Mouse (Mus musculus) cerebellum, adult 2 months (tissue): ENCODE measurements around the gene Carmil2. TPM values are rescaled to one million over a fixed set of nuclear protein-coding genes. Genes with fewer than 3 reads are reported as not detected.

ENCODE experiments used
- DNase-seq, 2 experiments: peaks; one replicate each; pipeline ENCODE4 v3.0.0; 2021
- H3K27ac ChIP-seq: fragments of 200-500 bp; 2 replicates; pipeline ENCODE4 v1.5.1; 2012; ENCODE audit warnings: low read length, control low read depth, inconsistent platforms; ENCODE audit not compliant: insufficient read depth
- H3K27me3 ChIP-seq: fragments of 200-500 bp; 2 replicates; pipeline ENCODE4 v1.6.1; 2012; ENCODE audit warnings: inconsistent platforms, mild to moderate bottlenecking, low read length, moderate library complexity; ENCODE audit not compliant: control insufficient read depth, insufficient read depth
- H3K4me1 ChIP-seq: fragments of 200-500 bp; 2 replicates; pipeline ENCODE4 v1.6.1; 2011; ENCODE audit warnings: low read length; ENCODE audit not compliant: control insufficient read depth, insufficient read depth
- H3K4me3 ChIP-seq: fragments of 200-500 bp; replicated peaks from 2 replicates; pipeline ENCODE3; 2011; ENCODE audit warnings: mild to moderate bottlenecking, low read depth, low read length, control low read depth; ENCODE audit not compliant: insufficient read depth
- CTCF ChIP-seq: fragments of 200-500 bp; IDR thresholded peaks from 2 replicates; pipeline ENCODE4 v1.5.1; 2011; ENCODE audit warnings: low read depth, mild to moderate bottlenecking, control low read depth, low read length, moderate library complexity, borderline replicate concordance; ENCODE audit not compliant: insufficient read depth
- POLR2A ChIP-seq: fragments of 200-500 bp; IDR thresholded peaks from 2 replicates; pipeline ENCODE4 v1.6.1; 2011; ENCODE audit warnings: low read length, control low read depth, borderline replicate concordance; ENCODE audit not compliant: insufficient read depth
- WGBS: fragments of 180-500 bp; shearing (Covaris S2); methylation state at CpG from one replicate; pipeline ENCODE4 v1.1.7; 2018; 5-methylcytosine and 5-hydroxymethylcytosine counted together
- polyA plus RNA-seq: library from polyadenylated mRNA; depleted of rRNA; stranded (reverse); fragments of >200 nt; gene quantifications from 2 replicates; pipeline ENCODE4 v1.2.3, GENCODE M21; 2012; rRNA removed

Gene Carmil2
- polyA plus RNA-seq, 1 experiment: 72.1 TPM

DNA sequence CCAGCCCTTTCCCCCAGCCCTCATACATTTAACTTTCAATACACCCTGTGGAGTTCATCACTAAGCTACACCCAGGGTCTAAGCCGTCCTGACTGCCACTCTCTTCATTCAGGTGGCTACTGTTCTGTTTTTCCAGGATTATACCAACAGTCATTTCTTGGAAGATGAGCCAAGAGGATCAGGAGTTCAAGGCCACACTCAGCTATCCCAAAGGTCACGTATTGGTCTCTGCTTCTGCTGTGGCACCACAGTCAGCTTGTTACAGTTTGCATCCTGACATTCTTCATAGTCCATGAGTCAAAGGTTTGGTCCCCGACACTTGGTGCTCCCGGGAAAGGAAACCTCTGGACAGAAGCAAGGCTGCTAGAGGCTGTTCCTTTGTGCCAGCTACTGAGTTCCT, 33.6 kb downstream of the Carmil2 start:
- 81% methylated on average over 4 of the region's 4 CpGs for WGBS

DNA sequence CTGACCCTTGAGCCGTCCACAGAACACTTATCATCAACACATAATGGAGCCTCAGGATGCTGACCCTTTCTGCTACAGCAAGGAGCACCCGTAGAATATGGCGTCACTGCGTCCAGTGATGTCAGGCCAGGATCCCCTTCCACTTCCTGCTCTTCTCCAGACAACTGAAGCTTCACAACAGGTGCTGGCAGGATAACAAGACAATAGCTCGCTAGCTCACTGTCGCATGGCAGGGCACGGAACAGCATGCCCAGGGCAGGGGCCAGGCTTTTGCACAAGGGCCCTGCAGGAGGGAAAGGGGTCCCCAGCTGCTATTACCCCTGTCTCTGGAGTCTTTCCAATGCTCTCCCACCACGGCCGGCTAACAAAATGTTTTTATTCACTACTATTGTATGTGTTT, 36.8 kb downstream of the Carmil2 start:
- H3K4me3 ChIP-seq: no peak overlapping the region
- no peak for TF ChIP-seq CTCF
- no peak for TF ChIP-seq POLR2A
- 42% methylated on average over 9 of the region's 9 CpGs for WGBS
- no peak for DNase-seq
- no peaks in the 10 kb centered on the region for H3K4me1 ChIP-seq
- no peak overlapping the region for H3K27ac ChIP-seq
- H3K27me3 ChIP-seq: no peaks in the 10 kb centered on the region

More for the DNA sequence above, 33.6 kb downstream of the Carmil2 start:
- Histone ChIP-seq H3K27ac (no peak overlapping the region), H3K27me3 (no peaks in the 10 kb centered on the region), H3K4me1 (no peaks in the 10 kb centered on the region), H3K4me3 (no peak overlapping the region)
- DNase-seq: no peak
- TF ChIP-seq POLR2A: no peak
- no peak for TF ChIP-seq CTCF

DNA sequence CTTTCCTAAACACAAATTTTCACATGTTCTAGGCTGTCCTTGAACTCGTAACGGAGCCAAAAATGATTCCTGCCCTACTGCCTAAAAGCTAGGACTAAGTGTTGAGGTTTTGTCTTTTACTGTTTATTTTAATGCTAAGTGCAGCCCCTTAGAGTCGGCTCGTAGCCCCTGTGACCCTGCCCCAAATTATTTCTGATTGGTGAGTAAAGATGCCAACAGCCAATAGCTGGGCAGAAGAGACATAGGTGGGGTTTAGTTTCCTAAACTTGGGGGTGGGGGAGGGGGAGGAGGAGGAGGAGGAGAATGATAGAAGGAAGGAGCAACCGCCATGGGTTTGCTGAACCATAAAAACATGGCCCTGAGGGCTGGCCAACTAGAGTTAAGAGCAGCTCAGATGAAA, 39.7 kb downstream of the Carmil2 start:
- TF ChIP-seq POLR2A: no peak
- no peak for TF ChIP-seq CTCF
- H3K4me1 ChIP-seq: no peaks in the 10 kb centered on the region
- WGBS: 86% methylated on average over 5 of the region's 5 CpGs

DNA sequence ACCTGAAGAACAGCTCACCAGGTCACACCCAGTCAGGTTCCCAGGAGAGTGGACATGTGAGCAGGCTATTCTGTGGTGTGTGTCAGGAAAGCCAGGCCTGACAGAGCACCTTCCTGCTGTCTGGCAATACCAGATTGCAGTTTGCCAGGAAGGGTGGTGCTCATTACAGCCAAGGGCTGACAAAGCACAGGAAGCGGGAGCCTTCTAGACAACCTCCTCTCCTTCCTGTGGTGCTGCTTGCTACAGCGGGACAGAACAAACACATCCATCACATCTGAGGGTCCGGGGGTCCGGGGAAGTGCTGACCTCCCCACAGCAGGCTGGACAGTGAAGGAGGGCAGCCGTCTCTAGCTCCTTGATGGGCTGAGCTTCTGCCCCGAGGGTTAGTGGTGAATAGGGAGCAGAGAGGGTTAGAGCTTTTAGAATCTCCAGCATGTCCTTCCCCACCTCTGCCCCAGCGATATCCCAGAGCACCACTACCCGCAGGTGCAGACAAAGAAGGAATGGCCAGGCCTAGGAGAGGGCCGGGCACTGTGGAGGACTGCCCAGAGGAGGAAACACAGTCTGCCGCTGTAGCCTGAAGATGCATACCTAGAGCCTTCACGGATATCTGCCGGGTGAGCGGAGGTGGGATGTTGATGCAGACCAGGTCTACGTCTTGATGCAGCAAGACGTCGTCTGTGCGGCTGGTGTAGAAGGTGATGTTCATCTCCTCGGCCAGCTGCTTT, 41.5 kb downstream of the Carmil2 start:
- Histone ChIP-seq H3K4me1 (no peaks in the 10 kb centered on the region), H3K27ac (no peak overlapping the region), H3K4me3 (no peak overlapping the region), H3K27me3 (no peaks in the 10 kb centered on the region)
- TF ChIP-seq POLR2A (no peak), CTCF (no peak)
- no peak for DNase-seq
- 91% methylated on average over 18 of the region's 18 CpGs for WGBS

More for the DNA sequence above, 39.7 kb downstream of the Carmil2 start:
- Histone ChIP-seq H3K4me3 (no peak overlapping the region), H3K27ac (no peak overlapping the region), H3K27me3 (no peaks in the 10 kb centered on the region)
- DNase-seq: no peak

DNA sequence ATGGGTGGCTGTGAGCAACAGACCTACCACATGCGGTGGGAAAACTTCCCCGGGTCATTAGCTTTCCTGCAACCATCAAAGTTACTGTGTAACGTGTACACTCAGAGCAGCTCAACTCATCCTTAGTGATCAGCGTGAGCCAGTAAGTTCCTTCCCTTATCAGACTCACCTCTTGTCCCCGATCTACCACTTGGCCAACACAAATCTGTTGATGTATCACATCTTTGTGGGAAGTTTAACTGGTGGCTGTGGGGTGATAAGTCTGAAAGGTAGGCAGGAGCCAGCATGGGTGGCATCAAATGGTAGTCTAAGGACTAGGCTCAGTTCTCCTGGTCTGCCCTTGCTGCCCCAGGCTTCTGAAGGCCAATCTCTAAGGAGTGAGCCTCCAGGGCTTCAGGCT, 46.1 kb downstream of the Carmil2 start:
- no peak for TF ChIP-seq CTCF
- TF ChIP-seq POLR2A: no peak
- no peak overlapping the region for H3K4me3 ChIP-seq
- no peaks in the 10 kb centered on the region for H3K27me3 ChIP-seq
- no peaks in the 10 kb centered on the region for H3K4me1 ChIP-seq
- WGBS: 95% methylated on average over 5 of the region's 5 CpGs
- H3K27ac ChIP-seq: no peak overlapping the region
- no peak for DNase-seq

DNA sequence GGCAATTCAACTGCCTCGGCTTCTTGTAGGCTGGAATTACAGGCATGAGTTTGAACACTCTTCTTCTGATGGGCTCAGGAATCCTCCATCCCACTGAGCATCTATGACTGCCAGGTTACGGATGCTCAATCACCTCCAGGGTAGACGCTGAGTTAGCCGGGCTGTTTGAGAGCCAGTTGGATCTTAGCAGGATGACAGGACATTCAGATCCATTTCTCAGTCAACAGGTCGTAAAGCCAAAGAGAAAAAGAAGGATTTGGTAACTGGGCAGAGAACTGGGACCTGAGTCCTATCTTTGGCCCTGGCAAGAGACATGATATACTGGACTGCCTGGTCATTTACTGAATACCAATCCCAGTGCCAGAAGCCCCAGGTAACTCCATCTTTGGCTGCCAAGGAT, 53.1 kb downstream of the Carmil2 start:
- TF ChIP-seq CTCF (no peak), POLR2A (no peak)
- WGBS: 30% methylated on average over 5 of the region's 5 CpGs
- H3K27ac ChIP-seq: no peak overlapping the region
- H3K27me3 ChIP-seq: no peaks in the 10 kb centered on the region
- no peak overlapping the region for H3K4me3 ChIP-seq
- peak in 1 of 2 experiments; percentile 38 for DNase-seq
- H3K4me1 ChIP-seq: peaks cover 4% of the 10 kb centered on the region; the same call in 1 of the 2 replicates

DNA sequence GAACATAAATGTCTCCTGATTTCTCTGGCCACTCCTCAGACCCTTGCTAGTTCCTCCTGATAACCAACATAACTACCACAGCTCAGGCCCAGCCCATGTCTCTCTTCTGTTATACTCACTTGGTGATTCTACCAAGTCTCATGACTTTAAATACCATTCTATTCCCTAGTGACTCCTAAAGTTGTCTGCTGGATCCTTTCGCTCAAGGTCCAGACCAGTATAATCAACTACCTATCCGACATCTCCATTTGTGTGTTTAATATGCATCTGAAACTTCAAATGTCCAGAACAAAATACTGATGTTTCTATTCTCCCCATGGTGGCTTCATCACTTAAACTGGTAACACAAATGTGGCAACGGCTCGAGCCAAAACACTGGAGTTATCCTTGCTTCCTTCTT, 57.2 kb downstream of the Carmil2 start:
- WGBS: 92% methylated on average over 4 of the region's 4 CpGs
- Histone ChIP-seq H3K27ac (no peak overlapping the region), H3K4me1 (peaks cover 4% of the 10 kb centered on the region; the same call in 1 of the 2 replicates), H3K27me3 (no peaks in the 10 kb centered on the region), H3K4me3 (no peak overlapping the region)
- TF ChIP-seq CTCF (no peak), POLR2A (no peak)
- no peak for DNase-seq

Other genes with a start within 250 kb of the Carmil2 start
- gene Tppp3, start 214.7 kb upstream of the Carmil2 start, polyA plus RNA-seq: 286 and 297 TPM in 2 replicates
- gene Zdhhc1, start 189.4 kb upstream of the Carmil2 start, polyA plus RNA-seq: 64.7 and 67.9 TPM in 2 replicates
- gene Hsd11b2, start 167.5 kb upstream of the Carmil2 start, polyA plus RNA-seq: 0.08 TPM in 1 of 2 replicates, not detected in the other
- 333 and 336 TPM in 2 replicates for gene Atp6v0d1, start 120.2 kb upstream of the Carmil2 start, polyA plus RNA-seq
- 33.4 and 35.9 TPM in 2 replicates for gene Ripor1, start 81.0 kb upstream of the Carmil2 start, polyA plus RNA-seq
- gene Ctcf, start 49.7 kb upstream of the Carmil2 start, polyA plus RNA-seq: 41.6 and 45.7 TPM in 2 replicates
- 0.36 and 1.00 TPM in 2 replicates for gene Agrp, start 48.9 kb upstream of the Carmil2 start, polyA plus RNA-seq
- gene Acd, start 14.8 kb downstream of the Carmil2 start, polyA plus RNA-seq: 56.3 and 56.8 TPM in 2 replicates
- 128 and 137 TPM in 2 replicates for gene Pard6a, start 14.9 kb downstream of the Carmil2 start, polyA plus RNA-seq
- gene 4933405L10Rik, start 21.4 kb downstream of the Carmil2 start, polyA plus RNA-seq: 0.51 TPM in 2 replicates
- 15.3 and 17.4 TPM in 2 replicates for gene Enkd1, start 21.9 kb downstream of the Carmil2 start, polyA plus RNA-seq
- gene Gfod2, start 72.4 kb downstream of the Carmil2 start, polyA plus RNA-seq: 20.7 and 21.4 TPM in 2 replicates
- gene Ranbp10, start 141.1 kb downstream of the Carmil2 start, polyA plus RNA-seq: 30.5 and 32.1 TPM in 2 replicates
- 0.25 and 0.98 TPM in 2 replicates for gene Tsnaxip1, start 141.5 kb downstream of the Carmil2 start, polyA plus RNA-seq
- gene Cenpt, start 167.0 kb downstream of the Carmil2 start, polyA plus RNA-seq: 27.8 and 30.8 TPM in 2 replicates
- gene Thap11, start 168.9 kb downstream of the Carmil2 start, polyA plus RNA-seq: 52.0 and 53.5 TPM in 2 replicates
- 104 and 111 TPM in 2 replicates for gene Nutf2, start 174.3 kb downstream of the Carmil2 start, polyA plus RNA-seq
- gene Edc4, start 194.6 kb downstream of the Carmil2 start, polyA plus RNA-seq: 75.5 and 81.8 TPM in 2 replicates
- 4.7 and 5.3 TPM in 2 replicates for gene Nrn1l, start 207.3 kb downstream of the Carmil2 start, polyA plus RNA-seq
- gene Pskh1, start 214.2 kb downstream of the Carmil2 start, polyA plus RNA-seq: 13.6 and 14.1 TPM in 2 replicates
- 2.6 and 3.4 TPM in 2 replicates for gene Ctrl, start 247.6 kb downstream of the Carmil2 start, polyA plus RNA-seq